Mouse (Mus musculus) neutrophil, adult 59 days (primary cell): ENCODE measurements around the gene Gm765. TPM values are rescaled to one million over a fixed set of nuclear protein-coding genes. Genes with fewer than 3 reads are reported as not detected.

Source experiments
- total RNA-seq, 2 experiments: library from RNA; stranded (reverse); gene quantifications; 1 replicate in 1 of 2; 2 replicates in 1 of 2; pipeline ENCODE4 v1.2.4; 2023

The Gm765 gene
- not detected for total RNA-seq

GRCm38 (mm10) chr6:98342654-98343053, at the start of gene Gm765:
Gene Gm765 (minus strand): TSS chr6:98342754.

